ENCODE assay signal across 8 mouse cellular contexts in genomic region chr2:78871971-78872860, GRCm38 (mm10). TPM values are rescaled to one million over a fixed set of nuclear protein-coding genes. Genes with fewer than 3 reads are reported as not detected.
DNase-seq lines count a peak whose midpoint lies in the region; ATAC-seq and TF ChIP-seq lines count a peak whose summit lies in the region.

No protein-coding gene starts in this region.

- peaks cover 70% of the 10 kb centered on the region for H3K4me1 ChIP-seq in erythroblast, embryonic 14.5 days (ENCODE audit: control insufficient read depth)
- H3K4me1 ChIP-seq in G1E (ENCODE audit: insufficient read depth, low read depth, low read length), result peaks cover 53% of the 10 kb centered on the region
- H3K4me1 ChIP-seq in forebrain, embryonic 10.5 days, result peaks cover 50% of the 10 kb centered on the region
- H3K4me1 ChIP-seq in hindbrain, embryonic 15.5 days (replicated peaks), result peaks cover 50% of the 10 kb centered on the region
- peaks cover 16% of the 10 kb centered on the region for H3K4me1 ChIP-seq in lung, adult 2 months (ENCODE audit: control insufficient read depth, insufficient read depth, low read length)
- H3K4me1 ChIP-seq in neural tube, embryonic 15.5 days, result peaks cover 30% of the 10 kb centered on the region

- H3K36me3 ChIP-seq in erythroblast, embryonic 14.5 days (ENCODE audit: control insufficient read depth), result peaks cover 67% of the 10 kb centered on the region
- peaks cover 34% of the 10 kb centered on the region for H3K36me3 ChIP-seq in G1E (replicated peaks)
- peaks cover 14% of the 10 kb centered on the region for H3K36me3 ChIP-seq in forebrain, embryonic 10.5 days (replicated peaks)
- no peaks in the 10 kb centered on the region for H3K36me3 ChIP-seq in hindbrain, embryonic 15.5 days
- no peaks in the 10 kb centered on the region for H3K36me3 ChIP-seq in neural tube, embryonic 15.5 days

- H3K4me3 ChIP-seq in erythroblast, embryonic 14.5 days (replicated peaks), result peak overlapping the region; percentile 91
- H3K4me3 ChIP-seq in G1E (ENCODE audit: low read depth, low read length), result peak overlapping the region; percentile 33; the same call in 1 of the 2 replicates
- H3K4me3 ChIP-seq in forebrain, embryonic 10.5 days, result peak overlapping the region; percentile 81
- peak overlapping the region; percentile 66 for H3K4me3 ChIP-seq in hindbrain, embryonic 15.5 days
- peak overlapping the region; percentile 43 for H3K4me3 ChIP-seq in lung, adult 2 months (replicated peaks; ENCODE audit: extremely low read depth, low read depth, low read length)
- H3K4me3 ChIP-seq in neural tube, embryonic 15.5 days (replicated peaks), result peak overlapping the region; percentile 73

- no peaks in the 10 kb centered on the region for H3K9me3 ChIP-seq in erythroblast, embryonic 14.5 days (ENCODE audit: control insufficient read depth, low read length)
- H3K9me3 ChIP-seq in G1E (replicated peaks), result no peaks in the 10 kb centered on the region
- no peaks in the 10 kb centered on the region for H3K9me3 ChIP-seq in forebrain, embryonic 10.5 days
- no peaks in the 10 kb centered on the region for H3K9me3 ChIP-seq in hindbrain, embryonic 15.5 days
- H3K9me3 ChIP-seq in neural tube, embryonic 15.5 days (replicated peaks), result no peaks in the 10 kb centered on the region

- TF ChIP-seq POLR2A in lung, adult 2 months (IDR thresholded peaks at IDR 0.05; ENCODE audit: borderline replicate concordance, extremely low read depth, low read depth, low read length), result no peak

- H3K27me3 ChIP-seq in erythroblast, embryonic 14.5 days (ENCODE audit: control insufficient read depth), result no peaks in the 10 kb centered on the region
- no peaks in the 10 kb centered on the region for H3K27me3 ChIP-seq in G1E (ENCODE audit: insufficient read depth, low read length)
- no peaks in the 10 kb centered on the region for H3K27me3 ChIP-seq in forebrain, embryonic 10.5 days (ENCODE audit: poor library complexity, severe bottlenecking)
- H3K27me3 ChIP-seq in hindbrain, embryonic 15.5 days, result no peaks in the 10 kb centered on the region
- H3K27me3 ChIP-seq in neural tube, embryonic 15.5 days (replicated peaks), result no peaks in the 10 kb centered on the region

- intact Hi-C loops in gastrocnemius, postnatal 36 days (cut with DNase I), result no loop called here

- ATAC-seq in erythroblast, adult 5-6 weeks (replicated peaks; ENCODE audit: low FRiP score, poor library complexity, severe bottlenecking), result no peak
- peak; percentile 42; the same call in 1 of the 2 replicates for ATAC-seq in G1E (ENCODE audit: extremely low read depth, insufficient number of reproducible peaks, low FRiP score, poor library complexity, severe bottlenecking)
- ATAC-seq in hindbrain, embryonic 15.5 days (ENCODE audit: low FRiP score, low read depth), result no peak
- ATAC-seq in neural tube, embryonic 15.5 days (ENCODE audit: low FRiP score), result no peak

- DNase-seq in G1E (ENCODE audit: low spot score), result no peak
- no peak for DNase-seq in forebrain, embryonic 10.5 days (ENCODE audit: extremely low spot score, low spot score)
- no peak for DNase-seq in lung, adult 2 months
- no peak for DNase-seq in gastrocnemius, postnatal 36 days

- WGBS in forebrain, embryonic 10.5 days, result 49% methylated on average over 8 of the region's 8 CpGs
- 10% methylated on average over 8 of the region's 8 CpGs for WGBS in hindbrain, embryonic 15.5 days
- 25% methylated on average over 8 of the region's 8 CpGs for WGBS in lung, adult 2 months
- WGBS in neural tube, embryonic 15.5 days, result 12% methylated on average over 8 of the region's 8 CpGs

- H3K27ac ChIP-seq in forebrain, embryonic 10.5 days, result peak overlapping the region; percentile 99
- H3K27ac ChIP-seq in hindbrain, embryonic 15.5 days (replicated peaks), result peak overlapping the region; percentile 84
- peak overlapping the region; percentile 77 for H3K27ac ChIP-seq in neural tube, embryonic 15.5 days (replicated peaks)

- peak overlapping the region; percentile 79 for H3K4me2 ChIP-seq in hindbrain, embryonic 15.5 days
- peak overlapping the region; percentile 60 for H3K4me2 ChIP-seq in neural tube, embryonic 15.5 days

- no peak for TF ChIP-seq CTCF in G1E (IDR thresholded peaks at IDR 0.05; ENCODE audit: low read depth, low read length)
- no peak for TF ChIP-seq CTCF in lung, adult 2 months (IDR thresholded peaks at IDR 0.05; ENCODE audit: insufficient read depth, low read length)

- H3K9ac ChIP-seq in hindbrain, embryonic 15.5 days, result peak overlapping the region; percentile 96
- H3K9ac ChIP-seq in neural tube, embryonic 15.5 days (replicated peaks), result peak overlapping the region; percentile 45

RNA-seq across cellular contexts. Expression of gene Ube2e3, which starts 4.3 kb away (rescaled TPM):
- polyA plus RNA-seq in erythroblast, embryonic 14.5 days (2012), result 26.8 and 37.8 TPM in 2 replicates
- total RNA-seq in erythroblast, adult 5-6 weeks (2015; ENCODE audit: low replicate concordance), result 41.1 and 50.2 TPM in 2 replicates
- total RNA-seq in erythroblast, adult 5-6 weeks (2017; ENCODE audit: low replicate concordance), result 51.5 and 63.1 TPM in 2 replicates
- total RNA-seq in G1E (2014; fragmentation: Nextera tagmentation), result 87.9 and 95.4 TPM in 2 replicates
- total RNA-seq in G1E (2017), result 95.7 and 95.9 TPM in 2 replicates
- 99.6 and 129 TPM in 2 replicates for polyA plus RNA-seq in G1E (2012)
- 189 and 191 TPM in 2 replicates for polyA plus RNA-seq in forebrain, embryonic 10.5 days (2016; fragmentation: Nextera tagmentation; extraction: Ambion mirVana)
- 272 and 278 TPM in 2 replicates for polyA plus RNA-seq in hindbrain, embryonic 15.5 days (2015; fragmentation: Nextera tagmentation; extraction: Ambion mirVana)
- polyA plus RNA-seq in lung, adult 2 months (2012; rRNA removed), result 24.1 and 33.8 TPM in 2 replicates
- 240 and 262 TPM in 2 replicates for polyA plus RNA-seq in neural tube, embryonic 15.5 days (2015; fragmentation: Nextera tagmentation; extraction: Ambion mirVana)
- 10 to 100 TPM; 23.3 to 26.3 TPM for total RNA-seq in gastrocnemius, postnatal 36 days (2021)

Comparison
In these comparisons a context has a peak if more than half of its experiments do, and no peak if none do; other contexts are left out.
1. H3K4me3 ChIP-seq: peak in every context shown above with its lines; median percentile 91 in erythroblast, embryonic 14.5 days; 81 in forebrain, embryonic 10.5 days; 73 in neural tube, embryonic 15.5 days; 66 in hindbrain, embryonic 15.5 days; 43 in lung, adult 2 months; 33 in G1E.